Mouse (Mus musculus) brown adipose tissue, adult 24 weeks (tissue): ENCODE measurements around the gene Gatad2a. TPM values are rescaled to one million over a fixed set of nuclear protein-coding genes. Genes with fewer than 3 reads are reported as not detected.
"Not testable (repeated sequence)": the region's sequence is repeated elsewhere in the genome, so short reads cannot be mapped to it uniquely, and the experiment has no call there.

Experiments used
- H3K27ac ChIP-seq: fragments of 200-500 bp; replicated peaks from 2 replicates; pipeline ENCODE4 v1.5.1; 2012; ENCODE audit warnings: low read depth, mild to moderate bottlenecking, low read length
- H3K4me1 ChIP-seq: fragments of 200-500 bp; 2 replicates; pipeline ENCODE4 v1.6.1; 2012; ENCODE audit warnings: low read length, mixed read lengths; ENCODE audit not compliant: control insufficient read depth, insufficient read depth, insufficient read length
- H3K4me3 ChIP-seq: fragments of 200-500 bp; 2 replicates; pipeline ENCODE4 v1.5.1; 2012; ENCODE audit warnings: low read depth, mild to moderate bottlenecking, low read length, moderate library complexity; ENCODE audit not compliant: insufficient read depth
- polyA plus RNA-seq: library from polyadenylated mRNA; stranded (reverse); fragments of >200 nt; gene quantifications from 2 replicates; pipeline ENCODE4 v1.2.4, GENCODE M21; 2012; ENCODE audit not compliant: missing spikeins, insufficient read depth, insufficient read length

Gene Gatad2a
- polyA plus RNA-seq, 1 experiment: 35.6 TPM

GRCm38 (mm10) chr8:70001892-70002191 is 5.7 kb upstream of the Gatad2a start:
- 0 out of 2 replicates have a peak overlapping the region, but pooled peaks have one; percentile 16 for H3K27ac ChIP-seq
- H3K4me1 ChIP-seq, H3K4me3 ChIP-seq: not testable (repeated sequence)

GRCm38 (mm10) chr8:70001176-70001891 is 5.2 kb upstream of the Gatad2a start:
- H3K4me3 ChIP-seq: peak overlapping the region; percentile 39

GRCm38 (mm10) chr8:70000226-70000625 is 4.0 kb upstream of the Gatad2a start:
- Histone ChIP-seq H3K27ac (no peak overlapping the region), H3K4me3 (no peak overlapping the region), H3K4me1 (peaks cover 2% of the 10 kb centered on the region)

More at GRCm38 (mm10) chr8:70001176-70001891, 5.2 kb upstream of the Gatad2a start:
- H3K4me1 ChIP-seq: peaks cover 4% of the 10 kb centered on the region
- peak overlapping the region; percentile 84 for H3K27ac ChIP-seq

- Histone ChIP-seq H3K4me1 (peaks cover 1% of the 10 kb centered on the region; the same call in 1 of the 2 replicates), H3K4me3 (no peak overlapping the region), H3K27ac (no peak overlapping the region)
These were observed 3.1 kb upstream of the Gatad2a start for GRCm38 (mm10) chr8:69999236-69999635.

GRCm38 (mm10) chr8:69998706-69999105 is 2.5 kb upstream of the Gatad2a start:
- Histone ChIP-seq H3K27ac (no peak overlapping the region), H3K4me3 (no peak overlapping the region), H3K4me1 (peaks cover 3% of the 10 kb centered on the region; the same call in 1 of the 2 replicates)

GRCm38 (mm10) chr8:69996589-69997285 is 553 bp upstream of the Gatad2a start:
- Histone ChIP-seq H3K27ac (peak overlapping the region; percentile 65), H3K4me1 (0 out of 2 replicates have a peak, but pooled peaks cover 4% of the 10 kb centered on the region), H3K4me3 (peak overlapping the region; percentile 65)

GRCm38 (mm10) chr8:69995422-69995775 is 785 bp downstream of the Gatad2a start:
- 0 out of 2 replicates have a peak, but pooled peaks cover 4% of the 10 kb centered on the region for H3K4me1 ChIP-seq
- peak overlapping the region; percentile 70 for H3K4me3 ChIP-seq
- no peak overlapping the region for H3K27ac ChIP-seq

GRCm38 (mm10) chr8:69988936-69989335 is 7.2 kb downstream of the Gatad2a start:
- not testable (repeated sequence) for H3K27ac ChIP-seq, H3K4me1 ChIP-seq, H3K4me3 ChIP-seq

- H3K27ac ChIP-seq: no peak overlapping the region
- no peak overlapping the region for H3K4me3 ChIP-seq
- H3K4me1 ChIP-seq: no peaks in the 10 kb centered on the region
These were observed 8.4 kb downstream of the Gatad2a start for GRCm38 (mm10) chr8:69987744-69988143.

- H3K4me3 ChIP-seq: no peak overlapping the region
- no peak overlapping the region for H3K27ac ChIP-seq
- H3K4me1 ChIP-seq: no peaks in the 10 kb centered on the region
These were observed 11.2 kb downstream of the Gatad2a start for GRCm38 (mm10) chr8:69984876-69985553.

GRCm38 (mm10) chr8:69978456-69978855 is 17.7 kb downstream of the Gatad2a start:
- H3K4me1 ChIP-seq: no peaks in the 10 kb centered on the region; the same call in 1 of the 2 replicates
- H3K27ac ChIP-seq: no peak overlapping the region
- H3K4me3 ChIP-seq: no peak overlapping the region

GRCm38 (mm10) chr8:69974806-69975205 is 21.4 kb downstream of the Gatad2a start:
- H3K27ac ChIP-seq: peak overlapping the region; percentile 1; the same call in 1 of the 2 replicates
- H3K4me1 ChIP-seq: peaks cover 25% of the 10 kb centered on the region
- H3K4me3 ChIP-seq: peak overlapping the region; percentile 100

GRCm38 (mm10) chr8:69974194-69974614 is 22.0 kb downstream of the Gatad2a start:
- peak overlapping the region; percentile 84; the same call in 1 of the 2 replicates for H3K27ac ChIP-seq
- peak overlapping the region; percentile 100 for H3K4me3 ChIP-seq
- H3K4me1 ChIP-seq: peaks cover 30% of the 10 kb centered on the region

- H3K27ac ChIP-seq: peak overlapping the region; percentile 84
- H3K4me3 ChIP-seq: peak overlapping the region; percentile 100
- H3K4me1 ChIP-seq: peaks cover 30% of the 10 kb centered on the region
These were observed 22.6 kb downstream of the Gatad2a start for GRCm38 (mm10) chr8:69973442-69974161.

- Histone ChIP-seq H3K4me1 (peaks cover 31% of the 10 kb centered on the region), H3K27ac (0 out of 2 replicates have a peak overlapping the region, but pooled peaks have one; percentile 13), H3K4me3 (peak overlapping the region; percentile 100)
These were observed 23.1 kb downstream of the Gatad2a start for GRCm38 (mm10) chr8:69973063-69973441.
